Mouse (Mus musculus): ENCODE results near the gene Sgsm1.

DNA sequence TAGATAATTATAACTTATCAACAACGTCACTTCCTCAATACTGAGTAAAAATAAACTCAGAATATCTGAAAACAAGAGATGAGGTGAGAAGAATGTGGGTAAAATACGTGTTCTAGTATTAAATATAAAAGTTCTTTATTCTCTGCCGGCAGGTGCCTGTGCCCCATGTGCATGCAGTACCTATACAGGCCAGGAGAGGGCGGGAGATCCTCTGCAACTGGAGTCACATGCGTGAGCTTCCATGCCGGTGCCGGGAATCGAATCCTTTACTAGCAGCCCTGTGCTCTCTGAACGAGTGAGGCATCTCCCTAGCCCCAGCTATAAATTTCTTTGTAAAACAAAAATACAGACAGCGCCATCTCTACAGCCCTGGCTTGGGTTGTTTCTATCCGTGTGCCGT lies 21.7 kb upstream of the Sgsm1 start:
- TF ChIP-seq CTCF (IDR thresholded peaks at IDR 0.05; ENCODE audit: control insufficient read depth, insufficient read depth, insufficient read length) (no peak), FOSL1 (IDR thresholded peaks at IDR 0.05; ENCODE audit: insufficient read depth, low read length, poor library complexity, severe bottlenecking) (no peak), CEBPB (IDR thresholded peaks at IDR 0.05; ENCODE audit: low read depth) (no peak), USF1 (IDR thresholded peaks at IDR 0.05; ENCODE audit: low read depth) (no peak), MYOD1 (IDR thresholded peaks at IDR 0.05; ENCODE audit: control insufficient read depth, insufficient read length, low read depth) (no peak), MAX (IDR thresholded peaks at IDR 0.05) (no peak), MYOG (IDR thresholded peaks at IDR 0.05; ENCODE audit: control insufficient read depth, extremely low read depth, insufficient read length) (no peak)
